Mouse (Mus musculus): ENCODE data around the gene Thsd7a. TPM values are rescaled to one million over a fixed set of nuclear protein-coding genes. Genes with fewer than 3 reads are reported as not detected.
A peak's percentile ranks its signal among the peaks of the same experiment; 100 is the strongest.

The Thsd7a gene
- polyA plus RNA-seq, 1 experiment from 2014 or later = 19.8 TPM

DNA sequence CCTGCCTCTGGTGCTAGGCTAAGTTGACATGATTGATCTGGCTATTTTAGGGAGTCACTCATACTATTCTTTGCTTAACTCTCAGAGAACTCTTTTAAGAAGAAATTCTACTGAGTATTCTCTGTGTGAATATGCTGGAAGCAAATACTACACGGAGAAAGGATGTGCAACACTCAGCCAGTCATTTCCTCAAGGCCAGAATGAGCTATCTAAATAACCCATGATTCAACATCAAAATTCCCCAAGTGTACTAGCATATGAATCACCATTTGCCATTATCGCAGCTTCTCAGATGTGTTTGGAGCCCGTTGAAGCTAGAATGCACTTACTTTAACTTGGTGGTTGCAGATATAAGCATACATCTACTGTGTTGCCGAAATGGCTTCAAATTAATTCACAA is 147.0 kb downstream of the Thsd7a start:
- 85% methylated on average over 4 of the region's 4 CpGs for WGBS
- H3K36me3 ChIP-seq (ENCODE audit: control insufficient read depth, insufficient read depth, low read length) = no peaks in the 10 kb centered on the region
- ATAC-seq (ENCODE audit: low FRiP score) (no peak), DNase-seq (ENCODE audit: low spot score, missing footprints) (no peak)
- H3K27ac ChIP-seq (ENCODE audit: low read depth, low read length) = no peak overlapping the region
- H3K4me2 ChIP-seq = no peak overlapping the region
- H3K9me3 ChIP-seq (ENCODE audit: control insufficient read depth, low read length) = no peaks in the 10 kb centered on the region
- no peaks in the 10 kb centered on the region for H3K4me1 ChIP-seq (ENCODE audit: control insufficient read depth, insufficient read depth, low read length)
- no peaks in the 10 kb centered on the region for H3K27me3 ChIP-seq (ENCODE audit: control insufficient read depth, insufficient read depth, low read length)
- H3K9ac ChIP-seq (ENCODE audit: low read length) = no peak overlapping the region
- H3K4me3 ChIP-seq (ENCODE audit: low read depth, low read length) = no peak overlapping the region

DNA sequence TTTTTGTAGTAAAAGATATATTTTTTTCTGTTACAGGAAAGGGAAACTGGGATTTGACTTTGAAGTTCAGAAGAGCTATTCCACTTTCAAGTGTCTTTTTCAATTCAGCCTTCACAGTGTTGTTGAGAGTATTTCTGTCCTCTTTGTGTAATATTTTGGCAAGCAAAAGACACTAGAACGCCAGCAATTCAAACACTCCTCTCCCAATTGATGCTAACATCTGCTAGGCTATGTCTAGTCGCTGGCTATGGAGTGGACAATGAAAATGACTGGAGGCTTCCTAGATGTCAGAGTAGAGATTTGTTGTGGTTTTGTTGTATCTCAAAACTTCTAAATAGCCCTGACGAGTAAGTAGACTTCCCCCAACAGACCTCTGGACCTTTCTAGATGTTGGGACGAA is 164.8 kb downstream of the Thsd7a start:
- H3K9ac ChIP-seq (ENCODE audit: low read length) = no peak overlapping the region
- no peak for ATAC-seq (ENCODE audit: low FRiP score)
- no peak overlapping the region for H3K27ac ChIP-seq (ENCODE audit: low read depth, low read length)
- no peaks in the 10 kb centered on the region for H3K27me3 ChIP-seq (ENCODE audit: control insufficient read depth, insufficient read depth, low read length)
- 88% methylated on average over 4 of the region's 4 CpGs for WGBS
- no peaks in the 10 kb centered on the region for H3K4me1 ChIP-seq (ENCODE audit: control insufficient read depth, insufficient read depth, low read length)
- no peak overlapping the region for H3K4me3 ChIP-seq (ENCODE audit: low read depth, low read length)
- DNase-seq (ENCODE audit: low spot score, missing footprints) = no peak
- H3K9me3 ChIP-seq (ENCODE audit: control insufficient read depth, low read length) = no peaks in the 10 kb centered on the region
- no peak overlapping the region for H3K4me2 ChIP-seq
- no peaks in the 10 kb centered on the region for H3K36me3 ChIP-seq (ENCODE audit: control insufficient read depth, insufficient read depth, low read length)

GRCm38 (mm10) chr6:12581143-12581542 is 168.1 kb downstream of the Thsd7a start:
- 44% methylated on average over 3 of the region's 3 CpGs for WGBS
- H3K4me2 ChIP-seq = no peak overlapping the region
- no peak overlapping the region for H3K4me3 ChIP-seq (ENCODE audit: low read depth, low read length)
- H3K9ac ChIP-seq (ENCODE audit: low read length) = no peak overlapping the region
- no peaks in the 10 kb centered on the region for H3K27me3 ChIP-seq (ENCODE audit: control insufficient read depth, insufficient read depth, low read length)
- no peak for DNase-seq (ENCODE audit: low spot score, missing footprints)
- peaks cover 4% of the 10 kb centered on the region; the same call in 1 of the 2 replicates for H3K4me1 ChIP-seq (ENCODE audit: control insufficient read depth, insufficient read depth, low read length)
- H3K9me3 ChIP-seq (ENCODE audit: control insufficient read depth, low read length) = no peaks in the 10 kb centered on the region
- H3K27ac ChIP-seq (ENCODE audit: low read depth, low read length) = no peak overlapping the region
- ATAC-seq (ENCODE audit: low FRiP score) = no peak
- no peaks in the 10 kb centered on the region for H3K36me3 ChIP-seq (ENCODE audit: control insufficient read depth, insufficient read depth, low read length)

DNA sequence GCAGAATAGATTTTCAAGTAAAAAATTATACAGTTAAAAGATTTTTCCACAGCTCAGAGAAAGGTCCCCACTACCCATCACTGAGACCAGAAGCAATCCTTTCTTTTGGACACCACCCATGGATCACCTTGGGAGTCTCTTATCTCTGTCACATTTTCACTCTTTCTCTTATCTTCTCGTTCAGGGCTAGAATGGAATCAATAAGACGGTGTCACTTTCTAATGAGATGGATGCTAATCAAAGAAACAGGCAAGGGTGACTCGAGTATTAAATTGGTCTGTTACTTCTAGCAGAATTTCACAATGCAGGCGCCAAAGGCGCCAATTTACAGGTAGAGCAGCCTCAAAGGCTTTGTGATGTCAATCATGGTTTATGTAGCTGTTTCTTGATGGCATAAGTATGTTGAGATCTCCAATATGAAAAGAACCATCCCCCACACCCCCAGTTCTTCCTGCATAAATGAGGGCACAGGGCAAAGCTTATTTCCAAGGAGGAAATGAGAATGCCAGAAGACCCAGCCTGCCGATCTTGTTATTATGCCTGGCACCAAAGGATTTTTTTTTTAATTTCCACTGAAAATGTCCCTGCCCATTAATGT is 173.5 kb downstream of the Thsd7a start:
- no peak overlapping the region for H3K4me3 ChIP-seq (ENCODE audit: low read depth, low read length)
- H3K36me3 ChIP-seq (ENCODE audit: control insufficient read depth, insufficient read depth, low read length) = no peaks in the 10 kb centered on the region
- ATAC-seq (ENCODE audit: low FRiP score) (peak; percentile 52; the same call in 1 of the 2 replicates), DNase-seq (ENCODE audit: low spot score, missing footprints) (no peak)
- H3K27me3 ChIP-seq (ENCODE audit: control insufficient read depth, insufficient read depth, low read length) = no peaks in the 10 kb centered on the region
- no peak overlapping the region for H3K4me2 ChIP-seq
- H3K4me1 ChIP-seq (ENCODE audit: control insufficient read depth, insufficient read depth, low read length) = peaks cover 4% of the 10 kb centered on the region; the same call in 1 of the 2 replicates
- no peaks in the 10 kb centered on the region for H3K9me3 ChIP-seq (ENCODE audit: control insufficient read depth, low read length)
- 69% methylated on average over 6 of the region's 6 CpGs for WGBS
- H3K9ac ChIP-seq (ENCODE audit: low read length) = no peak overlapping the region
- H3K27ac ChIP-seq (ENCODE audit: low read depth, low read length) = no peak overlapping the region

GRCm38 (mm10) chr6:12572202-12572601 is 177.0 kb downstream of the Thsd7a start:
- H3K4me1 ChIP-seq (ENCODE audit: control insufficient read depth, insufficient read depth, low read length) = peaks cover 4% of the 10 kb centered on the region; the same call in 1 of the 2 replicates
- ATAC-seq (ENCODE audit: low FRiP score) = no peak

DNA sequence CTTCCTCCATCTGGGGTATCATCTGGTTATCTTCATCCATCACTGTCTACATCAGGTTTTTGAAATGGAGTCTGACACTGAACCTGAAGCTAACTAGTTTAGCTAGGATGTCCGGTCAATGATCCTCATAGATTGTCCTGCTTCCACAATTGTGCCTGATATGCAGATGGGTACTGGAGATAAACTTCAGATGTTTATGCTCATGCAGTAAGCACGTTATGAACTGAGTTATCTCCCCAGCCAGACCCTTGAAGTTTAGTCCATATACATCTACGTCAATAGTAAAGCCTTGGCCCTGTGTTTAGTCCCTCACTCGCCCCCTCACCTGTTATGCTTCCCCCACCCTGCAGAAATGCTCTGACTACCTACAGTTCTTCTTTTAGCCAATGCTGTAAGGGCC is 184.1 kb downstream of the Thsd7a start:
- Histone ChIP-seq H3K9me3 (ENCODE audit: control insufficient read depth, low read length) (no peaks in the 10 kb centered on the region), H3K4me1 (ENCODE audit: control insufficient read depth, insufficient read depth, low read length) (no peaks in the 10 kb centered on the region), H3K4me3 (ENCODE audit: low read depth, low read length) (no peak overlapping the region), H3K9ac (ENCODE audit: low read length) (no peak overlapping the region), H3K27ac (ENCODE audit: low read depth, low read length) (no peak overlapping the region), H3K36me3 (ENCODE audit: control insufficient read depth, insufficient read depth, low read length) (no peaks in the 10 kb centered on the region), H3K27me3 (ENCODE audit: control insufficient read depth, insufficient read depth, low read length) (no peaks in the 10 kb centered on the region), H3K4me2 (no peak overlapping the region)
- ATAC-seq (ENCODE audit: low FRiP score) = no peak
- no peak for DNase-seq (ENCODE audit: low spot score, missing footprints)
- WGBS = 87% methylated on average over 4 of the region's 4 CpGs

More at GRCm38 (mm10) chr6:12572202-12572601, 177.0 kb downstream of the Thsd7a start:
- H3K9ac ChIP-seq (ENCODE audit: low read length) = no peak overlapping the region
- H3K9me3 ChIP-seq (ENCODE audit: control insufficient read depth, low read length) = no peaks in the 10 kb centered on the region
- H3K36me3 ChIP-seq (ENCODE audit: control insufficient read depth, insufficient read depth, low read length) = no peaks in the 10 kb centered on the region
- no peak for DNase-seq (ENCODE audit: low spot score, missing footprints)
- no peaks in the 10 kb centered on the region for H3K27me3 ChIP-seq (ENCODE audit: control insufficient read depth, insufficient read depth, low read length)
- H3K4me3 ChIP-seq (ENCODE audit: low read depth, low read length) = no peak overlapping the region
- WGBS = 88% methylated on average over 5 of the region's 5 CpGs
- H3K4me2 ChIP-seq = no peak overlapping the region
- H3K27ac ChIP-seq (ENCODE audit: low read depth, low read length) = no peak overlapping the region

DNA sequence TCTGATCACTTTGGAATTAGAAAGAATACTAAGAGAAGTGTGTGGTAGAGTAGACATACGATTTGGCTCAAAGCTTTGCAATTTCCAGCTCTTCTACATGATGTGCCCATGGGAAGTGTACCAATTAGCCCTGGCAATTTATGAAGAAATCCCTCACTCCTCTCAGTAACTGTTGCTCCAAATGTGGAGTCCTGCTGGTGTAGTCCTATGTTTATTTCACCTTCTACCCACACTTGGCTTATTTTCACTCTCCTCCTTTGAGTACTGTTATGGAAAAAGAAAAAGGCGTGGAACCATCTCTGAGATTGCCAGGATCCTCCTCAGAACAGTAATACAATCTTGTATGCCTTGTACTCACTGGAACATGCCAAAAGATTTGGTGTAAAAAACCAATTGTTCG is 186.9 kb downstream of the Thsd7a start:
- no peak for DNase-seq (ENCODE audit: low spot score, missing footprints)
- no peak overlapping the region for H3K9ac ChIP-seq (ENCODE audit: low read length)
- no peak overlapping the region for H3K27ac ChIP-seq (ENCODE audit: low read depth, low read length)
- H3K4me1 ChIP-seq (ENCODE audit: control insufficient read depth, insufficient read depth, low read length) = no peaks in the 10 kb centered on the region
- no peak overlapping the region for H3K4me3 ChIP-seq (ENCODE audit: low read depth, low read length)
- no peaks in the 10 kb centered on the region for H3K9me3 ChIP-seq (ENCODE audit: control insufficient read depth, low read length)
- WGBS = 89% methylated on average over 3 of the region's 3 CpGs
- ATAC-seq (ENCODE audit: low FRiP score) = no peak
- H3K27me3 ChIP-seq (ENCODE audit: control insufficient read depth, insufficient read depth, low read length) = no peaks in the 10 kb centered on the region
- no peak overlapping the region for H3K4me2 ChIP-seq
- no peaks in the 10 kb centered on the region for H3K36me3 ChIP-seq (ENCODE audit: control insufficient read depth, insufficient read depth, low read length)

GRCm38 (mm10) chr6:12560500-12560899 is 188.7 kb downstream of the Thsd7a start:
- no peaks in the 10 kb centered on the region for H3K9me3 ChIP-seq (ENCODE audit: control insufficient read depth, low read length)
- no peak for DNase-seq (ENCODE audit: low spot score, missing footprints)
- no peak overlapping the region for H3K4me3 ChIP-seq (ENCODE audit: low read depth, low read length)
- no peak overlapping the region for H3K9ac ChIP-seq (ENCODE audit: low read length)
- H3K27ac ChIP-seq (ENCODE audit: low read depth, low read length) = no peak overlapping the region
- no peak for ATAC-seq (ENCODE audit: low FRiP score)
- no peaks in the 10 kb centered on the region for H3K4me1 ChIP-seq (ENCODE audit: control insufficient read depth, insufficient read depth, low read length)
- no peaks in the 10 kb centered on the region for H3K36me3 ChIP-seq (ENCODE audit: control insufficient read depth, insufficient read depth, low read length)
- 90% methylated on average over 2 of the region's 2 CpGs for WGBS
- H3K27me3 ChIP-seq (ENCODE audit: control insufficient read depth, insufficient read depth, low read length) = no peaks in the 10 kb centered on the region
- no peak overlapping the region for H3K4me2 ChIP-seq

DNA sequence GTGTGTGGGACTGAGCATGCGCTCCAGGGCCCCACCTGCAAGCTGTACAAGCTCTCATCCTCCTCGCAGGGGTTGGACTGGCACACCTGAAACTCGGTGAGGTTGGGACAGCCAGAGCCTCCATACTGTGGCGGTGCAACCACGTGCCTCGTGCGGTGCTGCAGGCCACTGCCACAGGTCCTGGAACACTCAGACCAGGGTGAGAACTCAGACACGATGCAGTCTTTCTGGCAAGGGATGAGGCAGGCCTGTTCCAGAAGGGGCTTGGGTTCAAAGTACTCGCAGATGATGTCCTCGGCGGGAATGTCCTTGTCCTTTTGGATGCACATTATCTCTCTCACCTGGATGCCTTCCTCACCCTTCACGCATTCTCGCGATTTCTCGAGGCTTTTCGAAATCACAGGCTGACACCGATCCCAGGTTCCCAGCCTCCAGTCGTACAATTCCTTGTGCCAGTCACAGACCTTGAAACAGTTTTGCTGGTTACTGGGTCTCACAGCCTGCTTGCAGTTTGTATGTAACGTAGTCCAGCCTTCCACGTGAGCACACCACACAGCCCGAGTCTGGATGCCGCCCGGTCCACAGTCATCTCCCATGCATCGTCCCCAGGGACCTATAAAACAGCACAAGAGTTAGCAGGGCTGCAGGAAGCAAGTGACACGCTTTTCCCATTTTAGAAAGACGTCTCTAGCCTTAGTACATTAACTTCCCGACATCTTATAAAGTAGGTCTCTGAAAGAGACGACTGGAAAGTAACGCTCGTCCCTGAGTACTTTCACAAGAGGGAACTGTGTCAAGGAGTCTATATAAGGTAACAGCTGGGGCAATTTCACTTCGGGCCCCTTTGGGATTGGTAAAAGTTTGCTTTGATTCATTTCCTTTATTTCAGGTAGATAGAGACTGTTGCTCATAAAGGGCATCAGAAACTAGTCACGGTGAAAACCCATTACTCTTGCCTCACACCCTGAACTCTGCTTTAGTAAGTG is 193.8 kb downstream of the Thsd7a start:
- no peak overlapping the region for H3K4me2 ChIP-seq
- H3K4me3 ChIP-seq (ENCODE audit: low read depth, low read length) = no peak overlapping the region
- no peak for ATAC-seq (ENCODE audit: low FRiP score)
- H3K4me1 ChIP-seq (ENCODE audit: control insufficient read depth, insufficient read depth, low read length) = no peaks in the 10 kb centered on the region; the same call in 1 of the 2 replicates
- no peak overlapping the region for H3K9ac ChIP-seq (ENCODE audit: low read length)
- no peaks in the 10 kb centered on the region for H3K36me3 ChIP-seq (ENCODE audit: control insufficient read depth, insufficient read depth, low read length)
- H3K27ac ChIP-seq (ENCODE audit: low read depth, low read length) = no peak overlapping the region
- no peak for DNase-seq (ENCODE audit: low spot score, missing footprints)
- H3K9me3 ChIP-seq (ENCODE audit: control insufficient read depth, low read length) = no peaks in the 10 kb centered on the region
- no peaks in the 10 kb centered on the region for H3K27me3 ChIP-seq (ENCODE audit: control insufficient read depth, insufficient read depth, low read length)
- WGBS = 91% methylated on average over 32 of the region's 32 CpGs

Data from midbrain, embryonic 11.5 days (tissue).